Mouse (Mus musculus) MEL (cell line): ENCODE data around the gene Fbxo9. TPM values are rescaled to one million over a fixed set of nuclear protein-coding genes. Genes with fewer than 3 reads are reported as not detected.

Source experiments
- DNase-seq: peaks from one replicate; pipeline ENCODE4 v3.0.0; 2011; ENCODE audit warnings: low read depth, low spot score
- H3K27ac ChIP-seq: 2 replicates; pipeline ENCODE4 v1.5.1; 2012; ENCODE audit warnings: low read depth, mild to moderate bottlenecking, control low read depth, low read length, moderate library complexity; ENCODE audit not compliant: control insufficient read depth
- H3K27me3 ChIP-seq, 2 experiments: fragments of 150-350 bp in 1 of 2; sonication (generic) in 1 of 2; 2 replicates each; pipeline ENCODE4 v1.6.1; 2012; ENCODE audit warnings: low read length in 2 of 2, mild to moderate bottlenecking in 2 of 2, improper control_type of control experiment in 1 of 2, moderate library complexity in 1 of 2; ENCODE audit not compliant: insufficient read depth in 2 of 2, control insufficient read depth in 1 of 2
- H3K36me3 ChIP-seq, 2 experiments: 2 replicates each; pipeline ENCODE4 v1.6.1; 2012 to 2014; ENCODE audit warnings: low read length in 2 of 2, improper control_type of control experiment in 1 of 2, inconsistent platforms in 1 of 2, mild to moderate bottlenecking in 1 of 2; ENCODE audit not compliant: insufficient read depth in 2 of 2, control insufficient read depth in 1 of 2
- H3K4me1 ChIP-seq, 2 experiments: fragments of 150-350 bp in 1 of 2; sonication (generic) in 1 of 2; 2 replicates each; pipeline ENCODE4 v1.6.1; 2012; ENCODE audit warnings: low read length in 2 of 2, improper control_type of control experiment in 1 of 2, mild to moderate bottlenecking in 1 of 2; ENCODE audit not compliant: insufficient read depth in 2 of 2, control insufficient read depth in 1 of 2
- H3K4me3 ChIP-seq, 2 experiments: fragments of 150-350 bp in 1 of 2; sonication (generic) in 1 of 2; 2 replicates each; pipeline ENCODE4 v1.5.1; 2012; ENCODE audit warnings: low read depth in 2 of 2, low read length in 2 of 2, mild to moderate bottlenecking in 2 of 2, moderate library complexity in 2 of 2, control low read depth in 1 of 2, improper control_type of control experiment in 1 of 2; ENCODE audit not compliant: control insufficient read depth in 1 of 2, insufficient read depth in 1 of 2
- H3K79me2 ChIP-seq: 2 replicates; pipeline ENCODE4 v1.6.1; 2012; ENCODE audit warnings: mild to moderate bottlenecking, low read length, moderate library complexity; ENCODE audit not compliant: control insufficient read depth, poor library complexity, insufficient read depth
- H3K9ac ChIP-seq: 2 replicates; pipeline ENCODE4 v1.6.1; 2012; ENCODE audit warnings: low read depth, mild to moderate bottlenecking, control low read depth, low read length, moderate library complexity; ENCODE audit not compliant: control insufficient read depth, poor library complexity, severe bottlenecking
- H3K9me3 ChIP-seq: fragments of 150-350 bp; sonication (generic); replicated peaks from 2 replicates; pipeline ENCODE4 v1.6.1; 2012; ENCODE audit warnings: mild to moderate bottlenecking, low read length, improper control_type of control experiment, moderate library complexity; ENCODE audit not compliant: insufficient read depth
- BHLHE40 ChIP-seq: IDR thresholded peaks from 2 replicates; pipeline ENCODE4 v1.6.1; 2012; ENCODE audit warnings: low read depth, mild to moderate bottlenecking, inconsistent platforms, low read length, improper control_type of control experiment, borderline replicate concordance
- CHD1 ChIP-seq: IDR thresholded peaks from 2 replicates; pipeline ENCODE4 v1.6.1; 2012; ENCODE audit warnings: low read depth, mild to moderate bottlenecking, inconsistent platforms, low read length, improper control_type of control experiment
- CHD2 ChIP-seq: IDR thresholded peaks from 2 replicates; pipeline ENCODE4 v1.6.1; 2011; ENCODE audit warnings: low read length, improper control_type of control experiment
- CTCF ChIP-seq, 3 experiments: IDR thresholded peaks in 2 of 3; conservative IDR thresholded peaks in 1 of 3; 2 replicates each; pipeline ENCODE4 v1.5.1; 2011 to 2012; ENCODE audit warnings: low read length in 3 of 3, low read depth in 2 of 3, mild to moderate bottlenecking in 2 of 3, improper control_type of control experiment in 1 of 3, inconsistent platforms in 1 of 3, mixed read lengths in 1 of 3, moderate library complexity in 1 of 3; ENCODE audit not compliant: control insufficient read depth in 1 of 3, insufficient read depth in 1 of 3, poor library complexity in 1 of 3, severe bottlenecking in 1 of 3
- E2F4 ChIP-seq: IDR thresholded peaks from 2 replicates; pipeline ENCODE4 v1.6.1; 2011; ENCODE audit warnings: low read depth, low read length, improper control_type of control experiment, borderline replicate concordance
- ELF1 ChIP-seq: IDR thresholded peaks from 2 replicates; pipeline ENCODE4 v1.6.1; 2014; ENCODE audit warnings: low read depth, mild to moderate bottlenecking, inconsistent platforms, low read length, improper control_type of control experiment, moderate library complexity
- EP300 ChIP-seq, 2 experiments: IDR thresholded peaks; 2 replicates each; pipeline ENCODE4 v1.6.1; 2011; ENCODE audit warnings: improper control_type of control experiment in 2 of 2, low read length in 2 of 2, low read depth in 1 of 2, mild to moderate bottlenecking in 1 of 2
- ETS1 ChIP-seq: IDR thresholded peaks from 2 replicates; pipeline ENCODE4 v1.6.1; 2012; ENCODE audit warnings: low read depth, mild to moderate bottlenecking, inconsistent platforms, low read length, improper control_type of control experiment, moderate library complexity
- GABPA ChIP-seq: IDR thresholded peaks from 2 replicates; pipeline ENCODE4 v1.6.1; 2012; ENCODE audit warnings: low read depth, mild to moderate bottlenecking, inconsistent platforms, low read length, improper control_type of control experiment, moderate library complexity
- HCFC1 ChIP-seq: IDR thresholded peaks from 2 replicates; pipeline ENCODE4 v1.6.1; 2012; ENCODE audit warnings: low read depth, mild to moderate bottlenecking, inconsistent platforms, low read length, improper control_type of control experiment, moderate library complexity
- JUND ChIP-seq: IDR thresholded peaks from 2 replicates; pipeline ENCODE4 v1.6.1; 2011; ENCODE audit warnings: low read depth, mild to moderate bottlenecking, improper control_type of control experiment, low read length
- KAT2A ChIP-seq: conservative IDR thresholded peaks from 2 replicates; pipeline ENCODE4 v1.6.1; 2012; ENCODE audit warnings: low read depth, low read length, improper control_type of control experiment, inconsistent platforms
- MAFK ChIP-seq: IDR thresholded peaks from 2 replicates; pipeline ENCODE4 v1.6.1; 2011; ENCODE audit warnings: low read depth, mild to moderate bottlenecking, low read length, improper control_type of control experiment, borderline replicate concordance
- MAX ChIP-seq: IDR thresholded peaks from 2 replicates; pipeline ENCODE4 v1.6.1; 2011; ENCODE audit warnings: low read length, improper control_type of control experiment
- MAZ ChIP-seq: IDR thresholded peaks from 2 replicates; pipeline ENCODE4 v1.6.1; 2012; ENCODE audit warnings: low read depth, mild to moderate bottlenecking, inconsistent platforms, low read length, improper control_type of control experiment
- MEF2A ChIP-seq: IDR thresholded peaks from 2 replicates; pipeline ENCODE4 v1.6.1; 2014; ENCODE audit warnings: low read depth, mild to moderate bottlenecking, inconsistent platforms, low read length, improper control_type of control experiment; ENCODE audit not compliant: poor library complexity, insufficient replicate concordance, severe bottlenecking; ENCODE audit errors: extremely low read depth
- MXI1 ChIP-seq: IDR thresholded peaks from 2 replicates; pipeline ENCODE4 v1.6.1; 2011; ENCODE audit warnings: mild to moderate bottlenecking, low read depth, low read length, improper control_type of control experiment
- MYB ChIP-seq: IDR thresholded peaks from 2 replicates; pipeline ENCODE4 v1.6.1; 2011; ENCODE audit warnings: mild to moderate bottlenecking, low read depth, low read length, improper control_type of control experiment
- NELFE ChIP-seq: IDR thresholded peaks from 2 replicates; pipeline ENCODE4 v1.6.1; 2011; ENCODE audit warnings: low read depth, low read length, improper control_type of control experiment
- NRF1 ChIP-seq: IDR thresholded peaks from 2 replicates; pipeline ENCODE4 v1.6.1; 2014; ENCODE audit warnings: low read depth, mild to moderate bottlenecking, inconsistent platforms, low read length, improper control_type of control experiment, moderate library complexity; ENCODE audit not compliant: poor library complexity, insufficient read depth, severe bottlenecking
- POLR2A ChIP-seq, 2 experiments: IDR thresholded peaks; 2 replicates each; pipeline ENCODE4 v1.6.1; 2011 to 2012; ENCODE audit warnings: low read length in 2 of 2, mild to moderate bottlenecking in 2 of 2, control low read depth in 1 of 2, improper control_type of control experiment in 1 of 2, low read depth in 1 of 2, moderate library complexity in 1 of 2; ENCODE audit not compliant: control insufficient read depth in 1 of 2, insufficient read depth in 1 of 2, poor library complexity in 1 of 2
- POLR2AphosphoS5 ChIP-seq: IDR thresholded peaks from 2 replicates; pipeline ENCODE4 v1.6.1; 2012; ENCODE audit warnings: low read depth, borderline replicate concordance, mild to moderate bottlenecking, inconsistent platforms, low read length, moderate library complexity, mixed read lengths
- RAD21 ChIP-seq: IDR thresholded peaks from 2 replicates; pipeline ENCODE4 v1.6.1; 2011; ENCODE audit warnings: mild to moderate bottlenecking, low read depth, low read length, improper control_type of control experiment
- RCOR1 ChIP-seq: IDR thresholded peaks from 2 replicates; pipeline ENCODE4 v1.6.1; 2012; ENCODE audit warnings: low read depth, mild to moderate bottlenecking, inconsistent platforms, low read length, improper control_type of control experiment
- SIN3A ChIP-seq: IDR thresholded peaks from 2 replicates; pipeline ENCODE4 v1.6.1; 2012; ENCODE audit warnings: low read length, improper control_type of control experiment, inconsistent platforms
- TAL1 ChIP-seq: IDR thresholded peaks from 2 replicates; pipeline ENCODE4 v1.6.1; 2012; ENCODE audit warnings: mild to moderate bottlenecking, inconsistent platforms, low read length, moderate library complexity, mixed read lengths
- TBP ChIP-seq: IDR thresholded peaks from 2 replicates; pipeline ENCODE4 v1.8.0; 2011; ENCODE audit warnings: low read depth, low read length, improper control_type of control experiment
- TCF12 ChIP-seq: IDR thresholded peaks from 2 replicates; pipeline ENCODE4 v1.6.1; 2014; ENCODE audit warnings: low read depth, mild to moderate bottlenecking, inconsistent platforms, low read length, improper control_type of control experiment, moderate library complexity
- USF1 ChIP-seq: IDR thresholded peaks from 2 replicates; pipeline ENCODE4 v1.6.1; 2014; ENCODE audit warnings: low read depth, mild to moderate bottlenecking, inconsistent platforms, low read length, improper control_type of control experiment, moderate library complexity
- USF2 ChIP-seq, 2 experiments: IDR thresholded peaks; 2 replicates each; pipeline ENCODE4 v1.6.1; 2011 to 2012; ENCODE audit warnings: improper control_type of control experiment in 2 of 2, low read length in 2 of 2, borderline replicate concordance in 1 of 2, inconsistent platforms in 1 of 2, low read depth in 1 of 2, mild to moderate bottlenecking in 1 of 2; ENCODE audit not compliant: insufficient read depth in 1 of 2
- ZC3H11A ChIP-seq: IDR thresholded peaks from 2 replicates; pipeline ENCODE4 v1.6.1; 2012; ENCODE audit warnings: low read depth, mild to moderate bottlenecking, inconsistent platforms, low read length, improper control_type of control experiment
- ZKSCAN1 ChIP-seq: IDR thresholded peaks from 2 replicates; pipeline ENCODE4 v1.6.1; 2012; ENCODE audit warnings: low read depth, mild to moderate bottlenecking, inconsistent platforms, low read length, improper control_type of control experiment, moderate library complexity
- ZMIZ1 ChIP-seq: IDR thresholded peaks from 2 replicates; pipeline ENCODE4 v1.6.1; 2012; ENCODE audit warnings: low read depth, mild to moderate bottlenecking, inconsistent platforms, low read length, improper control_type of control experiment, moderate library complexity
- polyA plus RNA-seq, 2 experiments: library from polyadenylated mRNA; stranded (reverse) in 1 of 2; unstranded in 1 of 2; fragments of >175 nt in 1 of 2; fragments of >200 nt in 1 of 2; gene quantifications; 2 replicates each; pipeline versions ENCODE4 v1.2.1 to v1.2.4; 2012; ENCODE audit warnings: low replicate concordance in 2 of 2, low read depth in 1 of 2; ENCODE audit not compliant: insufficient read length in 2 of 2, insufficient read depth in 1 of 2, missing spikeins in 1 of 2
- total RNA-seq: library from RNA; depleted of rRNA; stranded (reverse); fragments of 300-350 nt; gene quantifications from 2 replicates; pipeline ENCODE4 v1.2.3, GENCODE M21; 2012

Fbxo9 gene
- total and polyA plus RNA-seq, 3 experiments, result 47.0 to 402 (median 56.0) TPM

DNA sequence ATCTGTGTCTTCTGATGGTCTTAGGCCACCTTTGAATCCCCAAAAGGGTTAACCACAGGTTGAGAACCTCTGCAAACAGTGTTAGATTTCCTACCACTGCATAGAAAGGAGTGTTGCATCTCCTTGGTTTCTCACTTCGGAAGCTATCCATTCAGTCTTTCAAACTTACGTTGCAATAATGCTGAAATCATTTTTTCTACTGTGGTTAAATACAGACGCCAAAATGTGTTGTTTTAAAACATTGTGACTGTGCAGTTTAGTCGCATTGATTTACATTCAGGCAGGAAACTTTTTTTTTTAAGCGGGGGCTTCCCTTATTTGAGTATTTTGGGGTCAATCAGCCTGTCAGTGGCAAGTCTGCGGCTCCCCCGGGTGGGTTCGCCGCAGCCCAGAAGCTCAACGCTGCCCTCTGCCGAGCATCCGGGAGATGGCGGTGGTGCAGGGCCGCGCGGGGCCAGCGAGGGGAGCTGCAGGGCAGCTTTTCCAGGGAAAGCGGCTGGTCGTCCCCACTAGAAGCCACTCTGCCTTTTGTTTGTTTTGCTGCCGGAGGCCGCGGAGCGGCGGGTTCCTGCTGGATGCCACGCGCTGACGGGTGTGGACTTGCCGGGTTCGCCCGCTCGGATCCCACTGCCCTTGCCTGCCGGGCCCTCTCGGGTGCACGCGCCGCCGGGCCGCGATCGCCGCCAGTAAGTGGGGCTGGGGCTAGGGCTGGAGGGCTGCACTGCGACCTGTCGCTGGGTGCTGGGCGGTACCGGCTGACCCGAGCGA, 4.1 kb upstream of the Fbxo9 start (continued):
- no peak for TF ChIP-seq MEF2A
- TF ChIP-seq TBP, result 0 out of 2 replicates have a peak, but pooled peaks have one; percentile 39
- no peak for TF ChIP-seq ZMIZ1
- TF ChIP-seq RCOR1, result peak; percentile 57

DNA sequence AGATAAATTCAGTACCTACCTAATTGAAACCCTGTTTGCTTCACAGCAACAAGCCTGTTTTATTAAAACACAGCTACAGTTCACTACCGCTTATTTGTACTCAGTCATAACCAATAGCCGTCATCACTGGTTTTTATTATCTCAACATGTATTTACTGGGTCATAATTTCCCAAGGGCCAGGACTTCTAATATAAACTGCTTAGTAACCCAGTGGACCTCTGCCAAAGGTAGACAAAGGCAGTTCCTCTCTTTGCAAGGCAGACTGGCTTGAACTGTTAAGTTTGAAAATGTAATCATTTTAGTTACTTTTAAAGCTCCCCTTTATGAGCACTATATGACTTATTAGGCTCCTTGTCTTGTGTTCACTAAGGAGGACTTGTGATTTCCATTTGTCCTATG, 2.6 kb upstream of the Fbxo9 start:
- H3K36me3 ChIP-seq, result peaks cover 0 to 39% of the 10 kb centered on the region in 2 experiments; a peak in 2 of 4 replicates
- peaks cover 26% of the 10 kb centered on the region for H3K79me2 ChIP-seq
- no peaks in the 10 kb centered on the region for H3K27me3 ChIP-seq
- TF ChIP-seq EP300 (IDR thresholded peaks at IDR 0.05; ENCODE audit: low read depth in 1 of 2, low read length in 2 of 2), result peak; percentile 5 to 40; a peak in 1 of 4 replicates
- 0 out of 2 replicates have a peak, but pooled peaks have one; percentile 34 for TF ChIP-seq TBP
- TF ChIP-seq ZMIZ1, result no peak
- TF ChIP-seq USF2 (IDR thresholded peaks at IDR 0.05; ENCODE audit: borderline replicate concordance in 1 of 2, insufficient read depth in 1 of 2, low read depth in 1 of 2, low read length in 2 of 2), result no peak
- peak; percentile 32; the same call in 1 of the 2 replicates for TF ChIP-seq SIN3A
- no peak for TF ChIP-seq POLR2AphosphoS5
- no peak for TF ChIP-seq RAD21
- TF ChIP-seq ETS1, result peak; percentile 79
- TF ChIP-seq HCFC1, result peak; percentile 39; the same call in 1 of the 2 replicates
- TF ChIP-seq CTCF (IDR thresholded peaks at IDR 0.05 in 2 of 3, conservative IDR thresholded peaks at IDR 0.05 in 1 of 3; ENCODE audit: control insufficient read depth in 1 of 3, insufficient read depth in 1 of 3, low read depth in 2 of 3, low read length in 3 of 3, poor library complexity in 1 of 3, severe bottlenecking in 1 of 3), result no peak; a peak in 1 of 6 replicates
- no peak for TF ChIP-seq MAX
- no peak for TF ChIP-seq MAFK
- no peak for TF ChIP-seq ZKSCAN1
- no peak for TF ChIP-seq NRF1
- no peak for TF ChIP-seq ELF1
- no peak for TF ChIP-seq TAL1
- TF ChIP-seq MAZ, result no peak
- no peak for TF ChIP-seq KAT2A
- no peak for TF ChIP-seq MYB
- TF ChIP-seq BHLHE40, result no peak
- no peak for TF ChIP-seq GABPA
- no peak for TF ChIP-seq POLR2A (IDR thresholded peaks at IDR 0.05; ENCODE audit: control insufficient read depth in 1 of 2, insufficient read depth in 1 of 2, low read depth in 1 of 2, low read length in 2 of 2, poor library complexity in 1 of 2)
- TF ChIP-seq USF1, result no peak
- no peak for TF ChIP-seq CHD1
- no peak for TF ChIP-seq CHD2
- no peak for TF ChIP-seq TCF12
- TF ChIP-seq MXI1, result peak; percentile 55; the same call in 1 of the 2 replicates
- TF ChIP-seq NELFE, result no peak
- TF ChIP-seq E2F4, result no peak
- no peak for TF ChIP-seq JUND
- TF ChIP-seq RCOR1, result no peak
- TF ChIP-seq ZC3H11A, result no peak
- TF ChIP-seq, all 39 proteins: peak for 6
- Histone ChIP-seq H3K4me1 (peaks cover 4 to 37% of the 10 kb centered on the region in 2 experiments; a peak in 3 of 4 replicates), H3K9me3 (no peaks in the 10 kb centered on the region), H3K9ac (peak overlapping the region; percentile 46), H3K4me3 (peak overlapping the region; percentile 29 to 63), H3K27ac (peak overlapping the region; percentile 57)
- DNase-seq, result peak; percentile 88
